Mouse (Mus musculus): ENCODE data around the gene Lrrc4b.
A peak's percentile ranks its signal among the peaks of the same experiment; 100 is the strongest.

Lrrc4b gene

DNA sequence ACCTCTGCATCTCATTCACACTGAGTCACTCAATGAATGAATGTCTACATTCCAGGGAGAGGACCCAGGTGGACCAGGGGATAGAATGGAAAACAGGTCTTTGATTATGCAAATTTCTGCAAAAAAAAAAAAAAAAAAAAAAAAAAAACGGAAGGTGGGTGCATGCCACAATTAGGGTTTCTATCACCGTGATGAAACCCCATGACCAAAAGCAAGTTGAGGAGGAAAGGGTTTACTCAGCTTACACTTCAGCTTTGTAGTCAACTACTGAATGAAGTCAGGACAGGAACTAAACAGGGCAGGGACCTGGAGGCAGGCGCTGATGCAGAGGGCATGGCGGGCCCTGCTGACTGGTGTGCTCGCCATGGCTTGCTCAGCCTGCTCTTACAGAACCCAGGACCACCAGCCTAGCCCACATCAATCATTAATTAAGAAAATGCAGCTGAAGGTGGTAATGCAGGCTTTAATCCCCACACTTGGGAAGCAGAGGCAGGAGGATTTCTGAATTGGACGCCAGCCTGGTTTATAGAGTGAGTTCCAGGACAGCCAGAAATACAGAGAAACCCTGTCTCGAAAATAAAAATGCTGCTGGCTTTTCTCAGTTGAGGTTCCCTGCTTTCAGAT, 56.9 kb downstream of the Lrrc4b start:
- DNase-seq (ENCODE audit: low spot score in 2 of 2) = no peak

DNA sequence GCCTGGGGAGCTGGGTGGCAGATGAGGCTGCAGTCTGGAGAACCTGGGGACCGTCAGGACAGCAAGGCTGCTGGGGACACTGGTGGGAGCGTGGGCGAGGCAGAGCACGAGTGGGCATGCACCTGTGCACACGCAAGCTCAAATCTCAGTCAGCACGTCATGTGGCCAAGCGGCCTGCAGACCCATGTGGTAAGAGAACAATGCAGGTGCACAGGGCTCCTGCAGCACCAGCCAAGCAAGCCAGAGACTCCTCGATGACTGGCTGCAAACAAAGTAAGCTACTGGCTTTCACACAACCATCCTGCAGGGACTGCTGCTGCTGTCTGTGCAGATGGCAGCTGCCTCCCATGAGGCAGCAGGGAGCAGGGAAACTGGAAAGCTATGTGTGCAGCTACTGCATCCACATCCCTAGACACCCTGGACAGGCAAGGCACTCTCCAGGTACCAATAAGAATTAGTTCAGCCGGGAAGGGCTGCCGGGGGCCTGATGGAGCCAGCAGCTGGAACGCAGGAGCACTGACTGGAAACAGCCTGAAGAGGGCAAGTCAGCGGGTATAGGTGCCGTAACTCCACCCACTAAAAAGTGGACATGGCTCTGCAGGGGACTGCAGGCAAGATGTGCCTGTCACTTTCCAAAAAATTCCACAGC, 58.2 kb downstream of the Lrrc4b start:
- peak in 1 of 2 experiments; percentile 11 for DNase-seq (ENCODE audit: low spot score in 2 of 2)

DNA sequence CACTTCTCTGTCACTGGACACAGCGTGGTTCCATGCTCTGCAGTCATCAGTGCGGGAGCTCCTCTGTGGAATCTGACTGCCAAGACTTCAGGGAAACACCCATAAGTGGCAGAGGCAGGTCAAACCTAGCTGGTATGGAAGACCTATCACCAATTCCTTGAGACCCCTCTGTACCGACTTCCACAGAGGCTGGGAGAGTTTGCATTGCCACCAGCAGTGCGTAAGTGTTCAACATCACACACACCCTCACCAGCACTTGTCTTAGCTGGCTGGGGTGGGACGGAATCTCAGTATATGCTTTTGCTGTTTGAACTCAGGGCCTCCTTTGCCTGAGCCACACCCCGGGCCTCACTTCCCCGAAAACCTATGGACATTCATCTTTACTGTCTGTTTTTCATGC, 59.1 kb downstream of the Lrrc4b start:
- peak in 1 of 2 experiments; percentile 11 for DNase-seq (ENCODE audit: low spot score in 2 of 2)

DNA sequence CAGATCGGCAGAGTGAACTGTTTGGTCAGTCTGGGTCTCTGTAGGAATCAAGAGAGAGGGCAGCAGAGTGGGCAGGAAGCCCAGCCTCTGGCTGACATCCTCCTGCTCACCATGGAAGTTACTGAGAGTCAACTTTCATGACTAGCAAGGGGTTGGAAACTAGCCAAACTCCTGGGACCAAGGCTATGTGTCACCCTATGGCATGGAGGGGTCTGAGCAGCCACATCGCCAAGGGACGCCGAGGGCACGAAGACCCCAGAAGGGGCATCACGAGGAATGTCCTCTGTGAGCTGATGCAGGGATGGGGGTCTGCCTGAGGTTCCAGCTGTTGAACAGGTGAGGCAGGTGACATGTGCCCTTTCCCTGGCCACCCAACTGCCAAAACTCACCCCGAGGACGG, 59.7 kb downstream of the Lrrc4b start:
- peak in 1 of 2 experiments; percentile 10 for DNase-seq (ENCODE audit: low spot score in 2 of 2)

DNA sequence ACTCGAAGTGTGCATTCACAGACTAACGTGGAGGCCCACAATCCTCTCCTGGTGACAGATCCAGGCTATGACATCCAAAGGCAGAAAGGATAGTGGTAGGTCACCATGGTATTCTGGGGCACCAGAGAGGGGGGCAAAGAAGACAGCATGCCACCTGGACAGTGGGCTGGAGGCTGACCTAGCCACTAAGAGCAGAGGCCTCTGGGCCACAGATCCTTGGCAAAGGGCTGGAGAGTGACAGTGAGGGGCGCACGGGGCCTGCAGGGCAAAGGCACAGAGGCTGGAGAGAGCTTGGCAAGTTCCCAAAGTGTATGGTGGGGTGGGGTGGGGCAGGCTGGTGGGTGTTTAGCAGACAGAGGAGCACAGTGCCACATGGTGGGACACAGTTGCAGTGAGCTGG, 61.5 kb downstream of the Lrrc4b start:
- DNase-seq (ENCODE audit: low spot score in 2 of 2) = peak in 1 of 2 experiments; percentile 14

DNA sequence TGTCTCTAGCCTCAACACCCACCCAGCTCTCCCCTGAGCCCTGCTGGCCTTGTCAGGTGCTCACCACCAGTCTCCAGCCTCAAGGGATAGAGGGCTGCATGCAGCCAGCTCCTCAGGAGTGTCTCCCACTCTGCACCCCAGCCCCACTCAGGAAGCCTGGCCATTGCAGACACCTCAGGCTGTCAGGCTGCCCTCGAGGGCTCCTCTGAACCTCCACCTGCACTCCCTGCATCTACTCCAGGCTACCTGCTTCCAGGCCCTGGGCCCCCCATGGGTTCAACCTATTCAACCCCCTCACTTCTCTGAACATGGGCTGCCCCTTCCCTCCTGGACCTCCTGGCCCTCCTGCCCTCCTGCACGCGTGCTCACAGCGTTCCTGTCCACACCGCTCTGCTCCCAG, 62.6 kb downstream of the Lrrc4b start:
- no peak for DNase-seq (ENCODE audit: low spot score in 2 of 2)

DNA sequence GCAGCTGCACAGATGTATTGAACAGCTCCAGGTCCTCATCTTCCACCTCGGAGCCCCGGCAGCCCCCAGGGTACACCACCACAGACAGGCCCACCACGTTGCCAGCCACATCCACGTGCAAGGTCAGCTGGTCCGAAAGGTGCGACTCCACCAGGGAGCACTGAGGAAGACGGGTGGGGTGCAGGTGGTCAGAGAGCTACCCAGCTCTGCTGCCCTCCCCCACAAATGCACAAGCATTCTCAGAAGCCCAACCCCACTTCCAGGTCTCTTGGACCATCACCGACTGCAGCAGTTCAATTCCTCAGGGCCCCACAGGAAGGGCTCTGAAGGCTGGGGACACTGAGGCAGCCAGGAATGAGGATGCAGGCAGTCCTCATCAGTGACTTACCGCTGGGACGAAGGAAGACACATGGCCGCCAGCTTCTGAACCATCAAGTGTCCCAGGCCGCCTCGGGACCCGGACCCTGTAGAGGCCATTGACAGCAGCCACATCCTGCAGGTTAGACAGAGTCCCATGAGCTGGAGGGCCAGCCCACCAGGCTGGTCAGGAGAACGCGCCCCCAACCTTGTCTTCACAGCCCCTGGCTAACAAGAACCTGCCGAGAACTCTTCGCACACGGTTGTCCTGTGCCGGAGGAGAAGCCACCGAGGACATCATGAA, 63.5 kb downstream of the Lrrc4b start:
- no peak for DNase-seq (ENCODE audit: low spot score in 2 of 2)

DNA sequence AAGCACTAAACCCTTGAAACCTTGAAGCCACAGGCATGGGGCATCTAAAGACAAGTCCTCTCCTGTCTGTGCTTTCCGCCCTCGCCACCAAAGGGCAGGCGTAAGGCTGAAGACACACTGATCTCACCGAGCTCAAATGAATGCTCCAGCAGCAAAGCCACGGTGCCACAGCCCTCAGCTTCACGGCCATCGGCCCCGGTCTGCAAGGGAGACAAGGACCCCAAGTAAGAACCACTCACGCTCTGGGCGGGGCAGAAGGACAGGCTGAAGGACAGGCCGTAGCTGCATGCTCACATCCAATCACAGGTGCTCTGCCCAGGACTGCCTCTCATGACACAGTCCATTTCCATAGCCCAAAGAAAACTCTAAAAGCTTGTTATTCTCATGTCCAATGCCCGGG, 65.9 kb downstream of the Lrrc4b start:
- no peak for DNase-seq (ENCODE audit: low spot score in 2 of 2)

DNA sequence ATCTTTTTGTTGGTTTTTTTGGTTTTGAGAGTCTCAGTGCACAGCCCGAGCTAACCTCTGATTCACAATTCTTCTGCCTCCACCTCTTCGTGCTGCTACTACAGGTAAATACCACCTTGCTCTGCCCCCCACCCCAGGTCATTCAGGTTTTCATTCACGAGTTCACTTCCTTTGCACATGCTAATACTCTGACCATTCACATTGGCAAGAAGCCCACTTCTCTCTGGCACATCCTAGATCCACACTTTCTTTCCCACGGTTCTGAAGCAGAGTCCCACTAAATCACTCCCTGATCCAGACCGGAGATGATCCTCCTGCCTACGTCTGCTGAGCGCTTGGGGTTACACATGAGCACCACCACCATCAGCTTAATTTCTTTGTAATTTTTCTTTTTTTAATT, 66.3 kb downstream of the Lrrc4b start:
- no peak for DNase-seq (ENCODE audit: low spot score in 2 of 2)

DNA sequence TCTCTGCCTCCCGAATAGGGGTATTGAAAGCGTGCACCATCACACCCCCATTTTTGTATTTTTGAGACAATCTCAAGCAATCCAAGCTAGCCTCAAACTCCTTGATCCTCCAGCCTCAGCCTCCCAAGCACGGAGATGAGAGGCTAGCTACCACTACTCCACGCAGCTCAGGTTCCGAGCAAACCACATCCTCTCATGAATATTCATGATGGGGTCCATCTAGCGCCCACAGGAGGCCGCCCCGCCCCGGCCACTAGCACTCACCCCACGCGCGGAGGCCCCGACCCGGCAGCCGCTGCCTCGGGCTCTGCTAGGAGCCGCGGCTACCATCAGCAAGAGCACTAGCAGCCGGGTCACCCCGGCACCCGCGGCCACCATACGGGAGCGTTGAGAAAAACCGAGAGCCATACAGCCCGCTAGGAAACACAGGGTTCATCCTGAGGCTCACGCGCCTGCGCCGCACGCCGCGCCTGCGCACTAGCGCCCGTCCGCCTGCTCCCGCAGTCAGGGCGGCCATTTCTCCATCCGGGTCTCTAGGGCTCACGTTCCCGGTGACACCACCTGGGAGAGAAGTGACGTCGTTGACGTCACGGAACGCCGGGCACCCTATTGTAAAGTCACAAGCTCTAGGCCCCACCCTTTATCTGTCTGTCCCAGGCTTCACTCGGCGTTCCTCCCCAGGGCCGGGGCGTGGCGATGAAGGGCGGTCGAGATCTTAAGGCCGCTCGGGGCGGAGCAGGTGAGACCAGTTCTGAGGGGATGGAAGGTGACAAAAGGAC, 67.4 kb downstream of the Lrrc4b start, which contains the start of the genes Emc10 and Fam71e1:
Emc10 (minus strand) TSS at position 538 of the 779 bp plus-strand sequence.
Fam71e1 (plus strand) TSS at position 590 of the 779 bp plus-strand sequence.
- peak; percentile 97 to 99 for DNase-seq (ENCODE audit: low spot score in 2 of 2)

DNA sequence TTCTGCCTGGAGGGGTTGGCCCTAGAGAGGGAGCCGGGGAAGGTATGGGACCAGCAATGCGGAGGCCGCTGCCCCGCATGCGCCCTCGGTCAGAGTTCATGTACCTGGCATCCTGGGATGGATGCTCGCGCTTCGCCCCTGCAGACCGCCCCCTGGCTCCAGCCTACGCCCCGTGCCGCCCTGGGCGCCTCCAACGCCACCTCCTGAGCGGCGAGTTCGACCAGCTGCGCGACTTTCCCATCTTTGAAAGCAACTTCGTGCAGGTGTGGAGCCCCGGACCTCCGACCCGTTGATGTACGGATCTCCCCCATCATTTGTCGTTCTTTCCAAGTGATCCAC, 67.9 kb downstream of the Lrrc4b start:
- DNase-seq (ENCODE audit: low spot score in 2 of 2) = no peak

DNA sequence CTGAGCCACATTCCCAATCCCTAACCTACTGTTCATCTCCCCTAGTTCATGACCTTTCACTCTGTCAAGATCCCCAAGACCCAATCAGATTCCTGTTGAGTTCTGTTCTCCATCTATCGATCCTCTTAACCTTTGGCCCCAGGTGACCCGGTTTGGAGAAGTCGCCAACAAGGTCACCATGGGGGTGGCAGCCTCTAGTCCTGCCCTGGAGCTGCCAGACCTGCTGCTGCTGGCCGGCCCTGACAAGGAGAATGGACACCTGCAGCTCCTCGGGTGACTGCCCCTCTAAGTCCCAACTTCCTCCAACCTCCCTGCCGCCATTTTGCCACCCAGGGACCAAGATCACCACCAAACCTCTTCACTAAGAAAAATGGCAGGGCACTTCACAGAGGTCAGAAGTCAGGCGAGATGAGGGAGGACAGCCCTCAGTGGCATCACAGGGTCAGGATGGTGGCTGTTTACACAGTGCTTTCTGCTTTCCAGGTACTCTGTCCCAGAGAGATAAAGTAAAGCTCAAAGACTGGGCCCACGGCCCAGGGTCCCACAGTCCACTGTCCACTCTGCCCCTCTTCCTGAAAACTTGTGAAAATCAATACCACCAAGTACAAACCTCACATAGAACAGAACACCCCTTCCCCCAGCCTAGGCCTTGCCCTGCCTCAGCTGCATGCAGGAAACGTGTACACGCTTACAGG, 68.7 kb downstream of the Lrrc4b start:
- DNase-seq (ENCODE audit: low spot score in 2 of 2) = no peak

DNA sequence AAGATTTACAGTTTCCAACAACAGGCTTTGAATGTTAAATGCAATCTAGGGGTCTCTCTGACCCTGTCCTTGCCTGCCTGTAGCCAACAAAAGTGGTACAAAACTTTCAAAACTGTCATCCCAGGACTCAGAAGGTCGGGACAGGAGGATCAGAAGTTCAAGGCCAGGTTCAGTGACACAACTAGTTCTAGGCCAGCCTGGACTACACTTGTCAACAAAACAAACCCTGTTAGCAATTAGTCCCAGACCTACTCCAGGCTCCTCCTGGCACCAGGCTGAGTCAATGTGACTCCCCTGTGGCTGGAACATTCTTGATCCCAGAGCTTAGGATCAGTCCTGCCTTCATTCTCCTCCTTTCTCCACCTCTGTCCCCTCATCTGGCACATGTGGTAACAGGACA, 70.1 kb downstream of the Lrrc4b start:
- DNase-seq (ENCODE audit: low spot score in 2 of 2) = no peak

DNA sequence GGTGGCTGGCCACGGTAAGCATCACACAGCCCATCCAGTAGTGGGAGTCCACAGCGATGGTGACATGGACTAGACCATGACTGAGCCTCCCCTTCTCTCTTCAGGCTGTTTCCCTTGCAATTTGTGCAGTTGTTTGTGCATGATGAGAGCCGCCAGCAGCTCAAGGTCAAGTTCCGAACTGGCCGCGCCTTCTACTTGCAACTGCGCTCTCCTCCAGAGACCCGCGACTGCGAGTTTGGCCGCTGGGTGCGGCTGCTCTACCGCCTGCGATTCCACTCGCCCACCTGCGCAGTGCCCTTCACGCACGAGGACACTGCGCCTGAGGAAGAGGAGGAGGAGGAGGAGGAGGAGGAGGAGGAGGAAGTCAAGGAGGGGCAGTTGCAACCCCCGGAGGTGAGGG, 71.2 kb downstream of the Lrrc4b start:
- DNase-seq (ENCODE audit: low spot score in 2 of 2) = peak in 1 of 2 experiments; percentile 10

DNA sequence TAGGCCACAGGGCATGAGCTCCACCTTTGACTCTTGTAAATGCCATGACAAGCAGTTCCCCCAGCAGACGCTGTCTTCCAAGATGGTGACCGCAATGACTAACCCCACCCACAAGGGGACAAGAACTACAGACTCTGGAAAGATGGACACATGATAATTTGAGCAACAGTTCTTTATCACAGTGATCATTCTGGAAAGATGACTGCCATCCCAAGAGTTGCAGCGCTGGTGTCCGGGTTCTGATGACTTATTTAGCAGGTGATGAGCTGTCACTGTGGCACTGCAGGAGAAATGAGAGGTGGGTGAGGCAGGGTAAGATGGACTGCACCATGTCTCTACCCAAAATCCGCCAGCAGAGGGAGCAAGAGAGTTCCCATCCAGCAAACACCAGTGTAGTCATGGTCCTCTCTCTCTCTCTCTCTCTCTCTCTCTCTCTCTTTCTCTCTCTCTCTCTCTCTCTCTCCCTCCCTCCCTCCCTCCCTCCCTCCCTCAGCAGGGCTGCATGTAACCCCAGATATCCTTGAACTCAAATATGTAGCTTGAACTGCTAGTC, 72.8 kb downstream of the Lrrc4b start:
- DNase-seq (ENCODE audit: low spot score in 2 of 2) = peak; percentile 74 to 93

DNA sequence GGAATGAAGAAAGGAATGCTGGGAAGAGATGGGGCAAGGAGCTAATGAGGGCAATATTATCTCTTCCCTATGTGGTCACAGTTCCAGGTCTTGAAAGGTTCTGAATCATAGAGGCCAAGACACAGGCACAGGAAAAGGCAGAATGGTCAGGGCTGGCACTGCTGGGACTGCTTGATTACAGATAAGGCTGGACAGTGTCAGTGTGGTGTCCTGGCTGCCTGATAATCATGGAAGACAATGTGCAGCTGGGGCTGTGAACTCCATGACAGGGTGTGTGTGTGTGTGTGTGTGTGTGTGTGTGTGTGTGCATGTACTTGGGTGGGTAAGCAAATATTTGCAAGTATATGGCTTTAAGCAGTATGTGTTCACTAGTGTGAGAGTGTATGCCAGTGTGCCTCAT, 78.7 kb downstream of the Lrrc4b start:
- DNase-seq (ENCODE audit: low spot score in 2 of 2) = no peak

Data from spleen, postnatal 4 days (tissue).